Mouse (Mus musculus) embryonic fibroblast, embryonic 13.5 days (primary cell): ENCODE measurements around the gene Gm20388.

Source experiments
- CTCF ChIP-seq: IDR thresholded peaks from 2 replicates; pipeline ENCODE4 v1.5.1; 2011; ENCODE audit warnings: mild to moderate bottlenecking, control low read depth, low read length, moderate library complexity, borderline replicate concordance; ENCODE audit not compliant: insufficient read depth
- POLR2A ChIP-seq: IDR thresholded peaks from 2 replicates; pipeline ENCODE4 v1.6.1; 2011; ENCODE audit warnings: low read depth, mild to moderate bottlenecking, control low read depth, low read length, moderate library complexity

- TF ChIP-seq CTCF (no peak), POLR2A (no peak)
Measured at GRCm38 (mm10) chr8:121076555-121076954, 1165.9 kb downstream of the Gm20388 start.
